Mouse (Mus musculus) erythroblast, embryonic 14.5 days (primary cell): Measurements from ENCODE around the gene Col16a1.

Experiments used
- GATA1 ChIP-seq: IDR thresholded peaks from 2 replicates; pipeline ENCODE4 v1.6.1; 2012; ENCODE audit warnings: low read length, inconsistent platforms, mixed read lengths
- TAL1 ChIP-seq: IDR thresholded peaks from 3 replicates; pipeline ENCODE4 v1.6.1; 2012; ENCODE audit warnings: low read length, inconsistent platforms, mixed read lengths

DNA sequence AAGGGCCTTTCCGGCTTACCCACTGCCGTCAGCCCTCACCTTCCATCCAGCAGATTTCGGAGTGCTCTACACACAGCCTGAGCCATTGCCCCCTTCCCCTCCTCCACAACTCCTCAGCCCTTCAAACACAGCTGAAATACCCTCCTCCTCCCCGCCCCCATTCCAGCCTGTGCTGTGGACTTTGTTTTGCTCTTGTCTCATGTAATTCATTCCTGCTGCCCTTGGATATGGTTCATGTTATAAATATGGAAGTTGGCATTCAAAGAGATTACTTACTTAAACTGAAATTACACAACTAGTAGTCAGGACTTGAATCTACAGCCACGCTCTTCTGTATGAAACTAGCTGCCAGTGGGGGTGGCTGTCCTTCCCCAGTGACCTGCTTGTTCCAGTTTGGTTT lies 75.4 kb downstream of the Col16a1 start:
- TF ChIP-seq GATA1 (no peak), TAL1 (no peak)
